Mouse (Mus musculus) MEL (cell line): ENCODE results near the gene Myg1. TPM values are rescaled to one million over a fixed set of nuclear protein-coding genes. Genes with fewer than 3 reads are reported as not detected.

Experiments used
- BHLHE40 ChIP-seq: IDR thresholded peaks from 2 replicates; pipeline ENCODE4 v1.6.1; 2012; ENCODE audit warnings: low read depth, mild to moderate bottlenecking, inconsistent platforms, low read length, improper control_type of control experiment, borderline replicate concordance
- CHD1 ChIP-seq: IDR thresholded peaks from 2 replicates; pipeline ENCODE4 v1.6.1; 2012; ENCODE audit warnings: low read depth, mild to moderate bottlenecking, inconsistent platforms, low read length, improper control_type of control experiment
- CHD2 ChIP-seq: IDR thresholded peaks from 2 replicates; pipeline ENCODE4 v1.6.1; 2011; ENCODE audit warnings: low read length, improper control_type of control experiment
- ETS1 ChIP-seq: IDR thresholded peaks from 2 replicates; pipeline ENCODE4 v1.6.1; 2012; ENCODE audit warnings: low read depth, mild to moderate bottlenecking, inconsistent platforms, low read length, improper control_type of control experiment, moderate library complexity
- GATA1 ChIP-seq: IDR thresholded peaks from 2 replicates; pipeline ENCODE4 v1.6.1; 2011; ENCODE audit warnings: low read depth, low read length, improper control_type of control experiment
- HCFC1 ChIP-seq: IDR thresholded peaks from 2 replicates; pipeline ENCODE4 v1.6.1; 2012; ENCODE audit warnings: low read depth, mild to moderate bottlenecking, inconsistent platforms, low read length, improper control_type of control experiment, moderate library complexity
- KAT2A ChIP-seq: conservative IDR thresholded peaks from 2 replicates; pipeline ENCODE4 v1.6.1; 2012; ENCODE audit warnings: low read depth, low read length, improper control_type of control experiment, inconsistent platforms
- MAFK ChIP-seq: IDR thresholded peaks from 2 replicates; pipeline ENCODE4 v1.6.1; 2011; ENCODE audit warnings: low read depth, mild to moderate bottlenecking, low read length, improper control_type of control experiment, borderline replicate concordance
- MAZ ChIP-seq: IDR thresholded peaks from 2 replicates; pipeline ENCODE4 v1.6.1; 2012; ENCODE audit warnings: low read depth, mild to moderate bottlenecking, inconsistent platforms, low read length, improper control_type of control experiment
- MXI1 ChIP-seq: IDR thresholded peaks from 2 replicates; pipeline ENCODE4 v1.6.1; 2011; ENCODE audit warnings: mild to moderate bottlenecking, low read depth, low read length, improper control_type of control experiment
- MYB ChIP-seq: IDR thresholded peaks from 2 replicates; pipeline ENCODE4 v1.6.1; 2011; ENCODE audit warnings: mild to moderate bottlenecking, low read depth, low read length, improper control_type of control experiment
- MYC ChIP-seq: IDR thresholded peaks from 2 replicates; pipeline ENCODE4 v1.6.1; 2011; ENCODE audit warnings: low read depth, mild to moderate bottlenecking, low read length, improper control_type of control experiment, moderate library complexity
- NELFE ChIP-seq: IDR thresholded peaks from 2 replicates; pipeline ENCODE4 v1.6.1; 2011; ENCODE audit warnings: low read depth, low read length, improper control_type of control experiment
- NRF1 ChIP-seq: IDR thresholded peaks from 2 replicates; pipeline ENCODE4 v1.6.1; 2014; ENCODE audit warnings: low read depth, mild to moderate bottlenecking, inconsistent platforms, low read length, improper control_type of control experiment, moderate library complexity; ENCODE audit not compliant: poor library complexity, insufficient read depth, severe bottlenecking
- POLR2A ChIP-seq, 2 experiments: IDR thresholded peaks; 2 replicates each; pipeline ENCODE4 v1.6.1; 2011 to 2012; ENCODE audit warnings: low read length in 2 of 2, mild to moderate bottlenecking in 2 of 2, control low read depth in 1 of 2, improper control_type of control experiment in 1 of 2, low read depth in 1 of 2, moderate library complexity in 1 of 2; ENCODE audit not compliant: control insufficient read depth in 1 of 2, insufficient read depth in 1 of 2, poor library complexity in 1 of 2
- POLR2AphosphoS2 ChIP-seq: IDR thresholded peaks from 2 replicates; pipeline ENCODE4 v1.6.1; 2011; ENCODE audit warnings: low read length, improper control_type of control experiment
- POLR2AphosphoS5 ChIP-seq: IDR thresholded peaks from 2 replicates; pipeline ENCODE4 v1.6.1; 2012; ENCODE audit warnings: low read depth, borderline replicate concordance, mild to moderate bottlenecking, inconsistent platforms, low read length, moderate library complexity, mixed read lengths
- RAD21 ChIP-seq: IDR thresholded peaks from 2 replicates; pipeline ENCODE4 v1.6.1; 2011; ENCODE audit warnings: mild to moderate bottlenecking, low read depth, low read length, improper control_type of control experiment
- RCOR1 ChIP-seq: IDR thresholded peaks from 2 replicates; pipeline ENCODE4 v1.6.1; 2012; ENCODE audit warnings: low read depth, mild to moderate bottlenecking, inconsistent platforms, low read length, improper control_type of control experiment
- SIN3A ChIP-seq: IDR thresholded peaks from 2 replicates; pipeline ENCODE4 v1.6.1; 2012; ENCODE audit warnings: low read length, improper control_type of control experiment, inconsistent platforms
- SMC3 ChIP-seq: IDR thresholded peaks from 2 replicates; pipeline ENCODE4 v1.6.1; 2011; ENCODE audit warnings: low read depth, low read length, improper control_type of control experiment
- TAL1 ChIP-seq: IDR thresholded peaks from 2 replicates; pipeline ENCODE4 v1.6.1; 2012; ENCODE audit warnings: mild to moderate bottlenecking, inconsistent platforms, low read length, moderate library complexity, mixed read lengths
- TBP ChIP-seq: IDR thresholded peaks from 2 replicates; pipeline ENCODE4 v1.8.0; 2011; ENCODE audit warnings: low read depth, low read length, improper control_type of control experiment
- USF1 ChIP-seq: IDR thresholded peaks from 2 replicates; pipeline ENCODE4 v1.6.1; 2014; ENCODE audit warnings: low read depth, mild to moderate bottlenecking, inconsistent platforms, low read length, improper control_type of control experiment, moderate library complexity
- ZKSCAN1 ChIP-seq: IDR thresholded peaks from 2 replicates; pipeline ENCODE4 v1.6.1; 2012; ENCODE audit warnings: low read depth, mild to moderate bottlenecking, inconsistent platforms, low read length, improper control_type of control experiment, moderate library complexity
- ZMIZ1 ChIP-seq: IDR thresholded peaks from 2 replicates; pipeline ENCODE4 v1.6.1; 2012; ENCODE audit warnings: low read depth, mild to moderate bottlenecking, inconsistent platforms, low read length, improper control_type of control experiment, moderate library complexity
- ZNF384 ChIP-seq: IDR thresholded peaks from 2 replicates; pipeline ENCODE4 v1.6.1; 2012; ENCODE audit warnings: low read depth, mild to moderate bottlenecking, inconsistent platforms, low read length, improper control_type of control experiment
- polyA plus RNA-seq, 2 experiments: library from polyadenylated mRNA; stranded (reverse) in 1 of 2; unstranded in 1 of 2; fragments of >175 nt in 1 of 2; fragments of >200 nt in 1 of 2; gene quantifications; 2 replicates each; pipeline versions ENCODE4 v1.2.1 to v1.2.4; 2012; ENCODE audit warnings: low replicate concordance in 2 of 2, low read depth in 1 of 2; ENCODE audit not compliant: insufficient read length in 2 of 2, insufficient read depth in 1 of 2, missing spikeins in 1 of 2
- total RNA-seq: library from RNA; depleted of rRNA; stranded (reverse); fragments of 300-350 nt; gene quantifications from 2 replicates; pipeline ENCODE4 v1.2.3, GENCODE M21; 2012

The Myg1 gene
- total and polyA plus RNA-seq, 3 experiments = 135 to 292 (median 140) TPM

GRCm38 (mm10) chr15:102350138-102350941 lies 18.8 kb downstream of the Myg1 start, which contains the start of gene Aaas (continued):
- peak; percentile 95 for TF ChIP-seq HCFC1
- no peak; the same call in 1 of the 2 replicates for TF ChIP-seq USF1
- no peak for TF ChIP-seq POLR2AphosphoS5
- TF ChIP-seq POLR2A (IDR thresholded peaks at IDR 0.05; ENCODE audit: control insufficient read depth in 1 of 2, insufficient read depth in 1 of 2, low read depth in 1 of 2, low read length in 2 of 2, poor library complexity in 1 of 2) = peak; percentile 61 to 91
- no peak for TF ChIP-seq MYB
- TF ChIP-seq ETS1 = peak; percentile 70
- peak; percentile 41; the same call in 1 of the 2 replicates for TF ChIP-seq SMC3
- peak; percentile 90 for TF ChIP-seq TBP
- no peak; the same call in none of the 2 replicates for TF ChIP-seq RAD21
- TF ChIP-seq SIN3A = peak; percentile 97
- no peak for TF ChIP-seq ZKSCAN1
- peak; percentile 91 for TF ChIP-seq POLR2AphosphoS2
- TF ChIP-seq MXI1 = peak; percentile 83
- TF ChIP-seq RCOR1 = peak; percentile 32; the same call in 1 of the 2 replicates
- no peak for TF ChIP-seq CHD1
- TF ChIP-seq NRF1 = no peak
- no peak for TF ChIP-seq TAL1
- no peak; the same call in 1 of the 2 replicates for TF ChIP-seq KAT2A
- no peak for TF ChIP-seq MAFK
- peak; percentile 94 for TF ChIP-seq NELFE
- no peak; the same call in 1 of the 2 replicates for TF ChIP-seq CHD2
- TF ChIP-seq GATA1 = no peak
- TF ChIP-seq ZNF384 = no peak
- TF ChIP-seq ZMIZ1 = peak; percentile 85
- TF ChIP-seq MYC = peak; percentile 25
- TF ChIP-seq BHLHE40 = no peak
- no peak for TF ChIP-seq MAZ
